Mouse (Mus musculus) CH12.LX (cell line): ENCODE results near the gene Psenen.

ENCODE experiments used
- CTCF ChIP-seq, 2 experiments: IDR thresholded peaks in 1 of 2; conservative IDR thresholded peaks in 1 of 2; 2 replicates each; pipeline ENCODE4 v1.5.1; 2011 to 2012; ENCODE audit warnings: low read depth in 2 of 2, low read length in 2 of 2, improper control_type of control experiment in 1 of 2, inconsistent platforms in 1 of 2, mild to moderate bottlenecking in 1 of 2, moderate library complexity in 1 of 2
- MAFK ChIP-seq: IDR thresholded peaks from 2 replicates; pipeline ENCODE4 v1.6.1; 2011; ENCODE audit warnings: low read length, improper control_type of control experiment; ENCODE audit not compliant: insufficient replicate concordance
- SIN3A ChIP-seq: IDR thresholded peaks from 2 replicates; pipeline ENCODE4 v1.6.1; 2012; ENCODE audit warnings: low read length, improper control_type of control experiment, inconsistent platforms
- ZC3H11A ChIP-seq: IDR thresholded peaks from 2 replicates; pipeline ENCODE4 v1.6.1; 2012; ENCODE audit warnings: low read depth, mild to moderate bottlenecking, inconsistent platforms, low read length, improper control_type of control experiment

DNA sequence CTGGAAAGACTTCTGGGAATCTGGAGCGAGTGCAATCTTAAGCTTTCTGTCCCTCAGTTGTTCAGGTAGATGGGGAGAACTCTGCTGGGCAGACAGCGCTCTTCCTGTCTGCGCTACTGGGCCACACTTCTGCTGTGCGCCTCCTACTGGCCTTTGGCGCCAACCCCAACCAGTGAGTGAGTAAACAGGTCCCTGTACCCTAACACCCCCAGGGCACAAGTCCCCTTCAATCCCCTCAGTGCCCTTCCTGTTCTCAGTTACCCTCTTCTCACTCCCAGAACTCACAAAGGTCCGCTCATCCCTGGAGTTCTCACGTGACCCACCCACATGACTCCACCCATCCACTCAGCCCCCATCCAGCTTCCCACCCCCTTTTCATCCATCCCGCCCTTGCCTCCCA is 45.1 kb downstream of the Psenen start:
- TF ChIP-seq CTCF (conservative IDR thresholded peaks at IDR 0.05 in 1 of 2, IDR thresholded peaks at IDR 0.05 in 1 of 2; ENCODE audit: low read depth in 2 of 2, low read length in 2 of 2), result peak in 1 of 2 experiments; percentile 42; a peak in 2 of 4 replicates
- TF ChIP-seq ZC3H11A, result no peak
- no peak for TF ChIP-seq MAFK
- TF ChIP-seq SIN3A, result no peak
